Mouse (Mus musculus) urinary bladder, adult 2 months (tissue): ENCODE data around the gene Mrpl22. TPM values are rescaled to one million over a fixed set of nuclear protein-coding genes. Genes with fewer than 3 reads are reported as not detected.
"Not testable (repeated sequence)": the region's sequence is repeated elsewhere in the genome, so short reads cannot be mapped to it uniquely, and the experiment has no call there.

Experiments
- DNase-seq: peaks from one replicate; pipeline ENCODE4 v3.0.0; 2022; ENCODE audit warnings: low spot score
- polyA plus RNA-seq: library from polyadenylated mRNA; depleted of rRNA; stranded (reverse); fragments of >200 nt; gene quantifications from 2 replicates; pipeline ENCODE4 v1.2.3, GENCODE M21; 2012; rRNA removed

Mrpl22 gene
- 50.3 and 66.3 TPM in 2 replicates for polyA plus RNA-seq

DNA sequence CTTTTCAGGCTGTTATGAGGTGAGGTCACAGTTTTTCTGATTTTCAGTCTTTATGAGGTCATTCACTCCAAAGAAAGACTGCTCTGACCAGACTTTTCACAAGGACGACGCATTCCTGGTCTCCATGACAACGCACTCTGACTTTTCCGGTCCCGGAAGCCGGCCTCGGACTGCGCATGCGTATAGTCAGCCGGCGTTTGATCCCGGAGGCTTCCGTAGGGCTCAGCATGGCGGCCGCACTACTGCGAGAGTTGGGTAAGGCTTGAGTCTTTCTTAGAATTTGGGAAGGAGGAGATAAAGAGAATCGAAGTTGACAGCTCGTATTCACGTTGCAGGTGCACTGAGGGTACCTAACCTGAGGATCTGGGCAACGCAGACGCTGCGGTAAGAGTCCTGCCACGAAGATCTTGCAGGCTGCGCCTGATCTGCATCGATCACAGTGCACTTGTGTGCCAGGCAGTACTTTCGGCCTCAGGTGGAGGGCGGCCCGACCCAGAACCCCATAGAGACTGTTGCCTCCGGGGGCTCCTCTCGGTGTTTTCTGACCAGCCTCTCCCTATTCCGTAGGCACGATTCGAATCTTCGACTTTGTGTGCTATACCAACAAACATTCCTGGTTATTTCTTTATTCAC is at the start of gene Mrpl22:
Gene Mrpl22, plus strand, starts transcription at position 203 of the 633 bp plus-strand sequence.
- peak; percentile 91 for DNase-seq

DNA sequence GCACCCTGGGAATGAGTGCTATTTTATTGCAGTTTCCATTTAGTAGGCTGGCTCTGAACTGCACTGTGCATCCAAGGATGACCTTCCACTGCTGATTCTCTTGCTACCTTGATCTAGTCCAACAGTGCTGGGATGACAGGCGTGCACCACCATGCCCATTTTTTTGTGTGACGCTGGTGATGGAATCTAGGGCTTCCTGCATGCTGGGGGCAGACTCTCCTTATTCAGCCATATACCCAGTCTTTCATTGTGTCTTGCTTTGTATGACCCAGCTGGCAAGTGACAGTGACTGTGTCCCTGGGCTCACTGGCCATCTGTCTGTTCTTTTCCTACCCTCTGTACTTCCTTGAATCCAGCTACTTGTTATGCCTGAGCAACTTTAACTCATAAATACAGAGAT is 47.8 kb upstream of the Mrpl22 start:
- DNase-seq: no peak

DNA sequence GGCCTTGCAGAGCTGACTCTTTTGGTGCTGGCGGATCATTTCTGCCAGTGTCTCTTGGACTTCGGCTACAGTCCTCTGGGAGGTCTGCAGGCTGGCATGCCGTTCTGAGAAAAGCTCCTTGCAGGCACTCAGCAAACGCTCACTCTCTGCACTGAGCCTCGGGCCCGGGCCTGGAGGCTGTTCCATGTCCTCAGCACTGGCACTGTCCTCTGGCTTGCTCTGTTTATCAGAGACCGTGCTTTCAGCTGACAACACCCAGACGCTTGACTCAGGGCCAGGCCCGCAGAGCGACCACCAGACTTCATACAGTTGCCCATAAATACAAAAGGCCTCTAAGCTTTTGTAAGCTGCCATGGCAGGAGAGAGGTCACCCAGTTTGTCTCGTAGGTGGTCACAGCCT is 46.4 kb upstream of the Mrpl22 start:
- DNase-seq: no peak

DNA sequence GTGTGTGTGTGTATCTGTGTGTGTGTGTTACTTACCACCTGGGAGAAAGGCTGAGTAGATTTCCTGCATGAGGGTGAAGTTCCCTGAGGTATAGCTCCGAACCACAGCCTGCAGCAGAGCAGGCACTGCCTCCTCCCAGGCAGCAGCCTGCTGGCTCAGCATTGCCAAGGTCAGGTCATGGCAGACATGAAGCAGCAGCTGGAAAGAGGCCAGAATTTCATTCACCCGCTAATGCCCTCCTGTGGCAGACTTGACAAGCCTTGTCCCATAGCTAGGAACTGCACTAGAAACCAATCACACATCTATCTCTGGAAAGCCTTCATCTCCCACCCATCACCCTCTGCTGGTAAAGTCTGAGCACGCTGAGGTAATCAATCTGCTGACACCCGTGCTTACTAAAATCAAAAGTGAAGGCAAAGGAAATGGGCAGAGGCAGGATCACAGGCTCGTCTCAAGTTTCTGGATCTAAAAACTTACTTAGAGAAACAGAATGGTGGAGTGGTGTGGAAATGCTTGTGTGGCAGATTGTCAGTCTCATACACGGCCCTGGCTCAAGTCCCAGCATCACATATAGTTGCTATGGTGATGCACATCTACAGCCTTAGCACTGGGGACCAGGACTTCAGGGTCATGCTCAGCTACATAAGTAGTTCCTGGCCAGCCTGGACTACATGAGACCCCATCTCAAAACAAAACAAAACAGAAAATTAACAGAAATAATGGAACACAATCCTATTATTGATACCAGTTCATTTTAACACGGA is 44.9 kb upstream of the Mrpl22 start:
- DNase-seq: no peak

DNA sequence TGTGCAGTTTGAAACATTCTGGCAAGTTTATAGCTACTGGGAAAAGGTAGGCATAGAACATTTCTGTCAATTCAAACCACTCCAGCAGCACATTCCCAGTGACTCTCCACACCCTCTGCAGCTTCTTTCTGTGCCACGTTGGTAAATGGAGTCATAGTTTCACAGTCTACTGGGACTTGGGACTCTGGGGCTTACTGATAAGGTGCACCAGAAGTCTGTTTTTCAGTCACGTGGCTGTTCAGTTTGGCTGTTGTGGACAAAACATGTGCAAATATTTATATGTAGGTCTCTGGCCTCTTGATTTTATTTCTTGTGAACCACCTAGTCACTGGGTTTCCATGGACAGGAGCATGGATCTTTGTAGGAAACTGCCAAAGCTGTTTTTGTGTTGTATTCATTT is 43.9 kb upstream of the Mrpl22 start:
- DNase-seq: no peak

DNA sequence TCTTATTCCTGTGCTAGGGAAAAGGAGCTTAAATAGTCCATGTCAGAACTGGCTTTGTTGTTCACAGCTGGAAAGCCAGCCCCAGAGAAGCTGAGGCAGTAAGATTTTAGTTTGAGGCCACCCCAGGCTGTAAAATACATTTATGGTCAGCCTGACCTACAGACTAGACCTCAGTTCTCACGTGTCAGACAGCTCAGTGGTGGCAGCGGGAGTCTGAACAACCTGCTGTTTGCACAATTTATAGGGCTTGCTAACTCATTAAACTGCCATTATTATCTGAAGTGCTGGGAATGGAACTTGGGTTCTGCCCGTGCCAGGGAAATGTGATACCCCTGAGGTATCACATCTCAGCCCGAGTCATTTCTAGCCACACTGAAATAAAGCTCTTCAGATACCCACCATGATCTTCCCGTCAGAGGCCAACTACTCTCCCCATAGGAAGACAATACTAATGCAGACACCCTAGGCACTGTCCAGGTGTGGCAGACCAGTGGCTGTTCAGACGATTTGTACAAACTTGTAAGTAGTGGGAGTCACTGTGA is 42.1 kb upstream of the Mrpl22 start:
- no peak for DNase-seq

DNA sequence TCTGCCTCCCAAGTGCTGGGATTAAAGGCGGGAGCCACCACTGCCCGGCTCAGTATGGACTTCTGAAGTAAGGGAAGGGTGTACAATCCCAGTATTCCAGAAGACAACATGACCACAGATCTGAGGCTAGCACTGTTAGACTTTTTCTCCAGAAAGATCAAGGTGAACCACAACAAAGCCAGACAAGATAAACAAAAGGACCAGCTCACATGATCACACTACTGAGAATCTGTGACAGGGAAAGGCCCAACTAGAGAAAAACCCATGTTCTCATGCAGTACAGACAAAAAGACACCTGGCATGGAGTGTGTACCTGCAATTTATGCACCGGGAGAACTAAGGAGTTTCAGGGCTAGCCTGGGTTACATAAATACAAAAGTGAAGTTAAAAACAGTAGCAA is 39.4 kb upstream of the Mrpl22 start:
- no peak for DNase-seq

DNA sequence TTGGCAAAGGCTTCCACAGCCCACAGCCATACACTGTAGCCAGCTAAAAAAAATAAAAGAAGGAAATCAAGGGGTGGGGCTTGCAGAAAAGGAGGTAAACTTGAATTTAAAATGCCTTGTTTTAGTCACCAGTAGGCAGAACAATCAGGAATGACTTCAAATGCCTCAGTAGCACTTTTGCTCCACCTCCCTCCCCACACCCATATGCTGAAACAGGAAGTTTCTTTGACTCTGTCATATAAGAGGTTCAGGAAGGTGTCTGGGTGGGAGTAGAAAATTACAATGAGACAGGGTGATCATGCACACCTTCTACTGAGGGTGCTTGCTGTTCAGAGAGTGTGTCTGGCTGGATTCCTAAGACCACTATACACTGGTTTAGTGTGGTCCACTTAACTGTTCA is 36.6 kb upstream of the Mrpl22 start:
- no peak for DNase-seq

DNA sequence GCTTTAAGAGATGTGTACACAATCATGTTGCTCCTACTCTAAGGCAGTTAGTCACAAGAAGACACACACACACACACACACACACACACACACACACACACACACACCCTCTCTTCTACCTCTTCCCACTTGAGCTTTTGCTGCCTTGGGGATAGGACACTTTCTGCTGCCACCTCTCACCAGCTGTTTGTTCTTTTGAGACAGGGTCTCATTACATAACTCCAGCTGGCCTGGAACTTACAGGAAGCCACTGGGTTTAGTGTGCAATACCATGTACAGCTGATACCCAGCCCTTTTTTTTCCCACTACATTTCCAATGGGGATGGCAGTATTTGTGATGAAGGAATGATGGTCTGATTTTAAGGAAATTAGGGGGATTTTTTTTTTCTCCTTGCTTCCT is 36.2 kb upstream of the Mrpl22 start:
- DNase-seq: no peak

DNA sequence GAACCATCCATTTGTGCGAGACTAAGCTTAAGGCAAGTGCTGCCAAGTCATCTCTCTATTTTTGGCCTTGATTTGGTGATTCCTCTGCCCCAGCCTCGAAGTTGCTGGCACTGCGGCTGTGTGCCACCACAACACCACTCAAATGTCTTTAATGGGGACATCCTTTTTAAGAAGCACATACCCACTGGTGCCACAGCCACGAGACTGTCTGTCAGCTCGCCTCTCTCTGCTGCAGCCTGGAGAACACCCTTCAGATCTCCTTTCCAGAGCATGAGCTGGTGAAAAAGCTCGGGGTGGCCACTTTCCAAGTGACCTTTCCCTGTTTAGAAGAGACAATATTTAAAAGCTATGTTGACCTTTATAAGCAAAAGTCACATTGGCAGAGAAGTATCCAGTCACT is 34.8 kb upstream of the Mrpl22 start:
- no peak for DNase-seq

DNA sequence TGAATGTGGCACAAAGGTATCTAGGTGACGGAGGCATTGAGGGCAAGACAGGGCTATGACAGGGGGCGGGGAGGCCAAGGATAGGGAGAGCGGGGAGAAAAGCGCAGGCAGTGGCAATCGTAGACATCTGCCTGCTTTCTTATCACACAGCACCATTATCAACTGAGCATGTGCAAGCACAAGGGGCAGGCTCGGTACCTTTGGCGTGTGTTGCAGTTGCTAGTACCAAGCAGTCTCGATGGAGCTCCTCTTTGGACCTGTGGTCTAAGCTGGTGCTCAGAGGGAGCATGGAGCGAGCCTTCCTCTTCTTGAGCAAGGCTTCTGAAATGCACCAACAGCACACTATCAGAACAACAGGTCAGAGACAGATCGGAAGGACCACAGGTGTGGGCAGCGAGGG is 32.6 kb upstream of the Mrpl22 start:
- no peak for DNase-seq

DNA sequence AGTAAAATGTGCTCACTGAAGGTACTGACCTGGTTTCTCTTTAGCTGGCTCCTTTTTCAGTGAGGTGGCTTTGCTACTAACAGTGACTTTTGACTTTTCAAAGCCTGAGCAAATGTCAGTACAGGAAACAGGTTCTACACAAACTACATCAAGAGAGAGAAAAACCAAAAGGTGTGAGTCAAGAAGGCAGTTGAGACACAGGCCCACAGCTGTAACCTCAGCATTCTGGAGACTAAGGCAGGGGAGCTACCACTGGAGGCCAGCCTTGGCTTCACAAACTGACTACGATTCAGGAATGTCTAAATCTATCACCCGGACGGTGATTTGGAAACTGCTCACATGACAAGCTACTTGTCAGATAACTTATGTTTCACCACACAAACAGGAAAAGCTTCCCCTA is 32.0 kb upstream of the Mrpl22 start:
- no peak for DNase-seq

DNA sequence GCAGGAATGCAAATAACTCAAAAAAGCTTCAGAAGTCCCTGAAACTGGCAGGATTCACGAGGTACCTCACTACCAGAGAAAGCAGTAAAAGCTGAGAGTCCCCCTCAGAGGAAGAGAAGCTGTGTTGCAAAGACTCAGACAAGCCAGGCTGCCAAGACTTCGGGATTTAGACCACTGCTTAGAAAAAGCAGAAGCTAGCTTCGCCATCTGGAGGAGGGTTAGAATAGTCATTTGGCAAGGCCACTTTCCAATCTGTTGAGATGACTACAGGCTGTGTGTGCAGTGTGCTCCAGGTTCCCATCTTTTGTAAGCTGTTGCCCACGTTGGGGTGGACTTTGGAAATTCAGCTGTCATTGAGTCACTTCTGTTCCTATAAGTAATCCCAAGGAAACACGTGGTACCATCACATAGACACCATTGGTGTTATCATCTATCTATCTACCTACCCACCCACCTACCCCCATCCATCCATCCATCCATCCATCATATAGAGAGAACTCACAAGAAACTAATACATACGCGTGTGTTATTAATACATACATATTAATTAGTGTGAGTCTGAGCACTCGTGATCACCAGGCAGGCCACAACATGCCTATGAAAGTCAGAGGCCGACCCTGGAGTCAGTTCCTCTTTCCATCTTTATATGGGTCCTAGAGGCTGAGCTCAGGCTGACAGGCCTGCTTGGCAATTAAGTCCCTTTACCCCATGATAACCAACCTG is 27.6 kb upstream of the Mrpl22 start:
- DNase-seq: no peak

DNA sequence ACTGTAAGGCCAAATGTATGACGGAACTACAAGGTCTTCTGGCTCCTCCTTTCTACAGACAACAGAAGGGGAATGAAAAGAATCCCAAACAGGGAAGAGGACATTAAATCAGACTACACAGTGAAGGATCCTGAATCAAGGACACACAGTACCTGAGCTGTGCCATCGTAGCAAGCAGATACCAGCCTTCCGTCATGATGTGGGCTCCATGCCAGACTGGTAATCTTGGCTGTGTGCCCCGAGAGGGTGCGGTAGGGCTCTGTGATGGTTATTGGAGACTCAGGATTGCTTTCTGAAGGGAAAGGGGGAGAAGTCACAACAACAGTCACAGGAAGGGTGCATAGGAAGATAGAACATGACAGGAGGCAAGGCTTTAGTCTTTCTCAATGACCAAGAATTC is 25.2 kb upstream of the Mrpl22 start:
- no peak for DNase-seq

DNA sequence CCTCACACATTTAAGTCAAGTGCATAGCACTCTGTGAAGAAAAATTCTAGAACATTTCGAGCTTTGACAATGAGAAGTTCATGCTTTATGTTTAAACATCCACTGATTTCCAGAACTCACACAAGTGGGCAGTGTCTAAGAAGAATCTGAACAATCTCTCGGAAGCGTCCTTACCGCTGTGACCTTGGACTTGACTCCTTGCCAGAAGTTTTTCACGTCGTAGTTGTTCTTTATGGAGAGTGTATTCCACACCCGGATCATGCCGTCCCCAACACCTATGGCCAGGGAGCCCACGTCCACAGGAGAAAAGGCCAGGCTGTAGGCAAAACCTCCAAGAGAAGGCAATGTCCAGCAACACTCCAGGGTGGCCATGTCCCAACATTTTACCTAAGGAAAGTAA is 16.0 kb upstream of the Mrpl22 start:
- DNase-seq: no peak

DNA sequence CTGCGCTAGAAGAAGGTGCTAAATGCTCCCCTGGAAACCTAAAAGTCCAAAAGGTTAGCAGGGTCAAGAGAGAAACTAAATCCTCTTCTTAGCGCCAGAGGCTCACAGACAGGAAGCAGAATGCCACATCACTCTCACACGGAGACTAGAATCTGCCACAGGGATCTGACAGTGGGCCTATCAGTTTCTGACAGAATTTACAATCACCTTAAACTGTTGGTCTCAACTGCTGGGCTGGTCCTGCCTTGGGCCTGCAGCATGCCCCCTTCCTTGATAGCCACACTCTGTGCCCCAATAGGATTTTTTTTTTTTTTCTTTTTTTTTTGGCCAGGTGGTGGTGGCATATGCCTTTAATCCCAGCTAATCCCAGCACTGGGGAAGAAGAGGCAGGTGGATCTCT is 14.6 kb upstream of the Mrpl22 start:
- DNase-seq: no peak

DNA sequence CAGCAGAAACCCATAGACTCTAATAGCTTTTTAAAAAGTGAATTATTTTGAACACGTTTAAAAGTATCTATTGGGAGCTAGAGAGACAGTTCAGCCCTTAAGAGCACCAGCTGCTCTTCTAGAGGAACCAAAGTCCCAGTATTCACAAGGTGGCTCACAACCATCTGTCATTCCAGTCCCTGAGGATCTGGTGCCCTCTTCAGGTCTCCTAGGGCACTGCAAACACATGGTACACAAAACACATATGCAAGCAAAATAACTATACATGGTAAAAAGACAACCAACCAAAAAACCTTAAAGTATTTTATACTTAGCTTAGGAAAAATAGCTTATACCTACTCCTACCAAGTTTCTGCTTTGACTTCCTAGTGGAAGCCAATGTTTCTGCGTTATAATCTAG is 6.4 kb upstream of the Mrpl22 start:
- DNase-seq: no peak

DNA sequence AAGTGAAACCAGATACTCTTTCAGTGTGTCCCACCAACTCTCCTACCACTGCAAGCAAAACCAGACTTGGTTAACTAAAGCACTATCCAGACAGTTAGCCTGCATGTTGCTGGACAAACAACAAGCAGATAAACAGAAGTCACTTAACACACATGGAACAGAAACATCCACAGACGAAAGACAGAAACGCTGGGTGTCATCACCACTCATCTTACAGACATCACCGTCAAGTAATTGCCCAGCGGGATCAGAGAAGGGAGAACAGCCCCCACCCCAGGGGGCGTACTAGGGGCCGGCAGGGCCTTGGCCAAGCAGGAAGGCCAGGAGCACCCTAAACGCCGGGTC is 3.7 kb upstream of the Mrpl22 start:
- DNase-seq: no peak

DNA sequence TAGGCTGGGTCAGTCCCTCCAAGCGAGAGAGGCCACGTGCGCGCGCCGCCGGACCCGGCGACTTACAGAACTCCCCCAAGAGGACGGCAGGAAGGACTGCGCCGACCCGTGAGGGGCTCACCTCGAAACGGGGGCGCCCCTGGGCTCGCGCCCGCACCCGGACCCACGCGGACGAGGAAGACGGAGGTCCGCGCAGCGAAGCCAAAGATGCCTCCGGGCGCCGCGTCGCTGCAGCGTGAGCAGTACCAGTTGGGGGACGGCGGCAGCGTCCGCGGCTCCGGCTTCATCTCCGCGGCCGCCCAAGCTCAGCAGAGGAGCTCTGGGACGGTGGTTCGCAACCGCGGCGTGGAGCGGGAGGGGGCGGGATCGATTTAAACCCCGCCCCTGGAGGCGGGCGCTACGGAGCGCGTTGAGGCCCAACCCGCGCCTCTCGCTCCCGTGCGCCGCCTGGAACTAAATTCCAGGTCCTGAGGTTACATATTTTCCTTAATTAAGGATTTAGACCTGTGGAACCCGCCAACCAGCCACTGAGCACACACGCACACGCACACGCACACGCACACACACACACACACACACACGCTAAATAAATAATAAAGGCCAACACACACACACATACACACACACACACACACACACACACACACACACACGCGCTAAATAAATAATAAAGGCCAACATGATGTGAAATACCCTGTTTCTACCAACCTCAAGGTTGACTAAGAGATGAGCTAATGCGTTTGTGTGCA is 3.1 kb upstream of the Mrpl22 start, which contains the start of gene Gemin5:
Gene Gemin5, minus strand, starts transcription at position 373 of the 749 bp plus-strand sequence.
- DNase-seq: peak; percentile 77

DNA sequence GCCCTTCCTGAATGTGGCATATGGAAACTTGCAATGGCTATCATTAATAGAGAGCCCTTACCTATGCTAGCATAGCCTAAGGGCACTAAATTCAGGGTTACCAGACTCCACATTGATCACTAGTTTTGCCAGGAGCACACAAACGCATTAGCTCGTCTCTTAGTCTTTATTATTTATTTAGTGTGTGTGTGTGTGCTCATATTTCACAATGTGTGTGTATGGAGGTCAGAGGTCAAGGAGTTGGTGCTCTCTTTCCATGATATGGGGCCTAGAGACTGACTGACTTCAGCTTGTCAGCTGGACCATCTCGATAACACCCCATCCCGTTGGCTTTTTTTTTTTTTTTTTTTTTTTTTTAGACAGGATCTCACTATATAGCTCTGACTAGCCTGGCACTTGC is 1.8 kb upstream of the Mrpl22 start:
- DNase-seq: no peak

DNA sequence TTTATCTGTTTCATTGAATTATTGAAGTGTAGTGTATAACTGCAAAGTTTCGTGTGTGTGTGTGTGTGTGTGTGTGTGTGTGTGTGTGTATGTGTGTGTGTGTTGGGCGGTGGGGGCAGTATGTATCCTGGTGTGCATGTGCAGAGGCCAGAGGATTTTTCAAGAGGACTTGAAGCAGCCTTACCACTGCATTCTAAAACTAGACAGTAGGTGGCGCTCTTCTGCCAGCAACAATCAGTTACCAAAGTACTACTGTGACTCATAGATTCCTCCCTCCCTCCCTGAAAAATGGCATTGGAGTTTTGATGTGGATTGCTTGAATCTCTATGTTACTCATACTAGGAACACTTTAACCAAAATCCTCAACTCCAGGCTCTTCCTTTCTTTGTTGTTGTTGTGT is 8.1 kb downstream of the Mrpl22 start:
- DNase-seq: no peak

DNA sequence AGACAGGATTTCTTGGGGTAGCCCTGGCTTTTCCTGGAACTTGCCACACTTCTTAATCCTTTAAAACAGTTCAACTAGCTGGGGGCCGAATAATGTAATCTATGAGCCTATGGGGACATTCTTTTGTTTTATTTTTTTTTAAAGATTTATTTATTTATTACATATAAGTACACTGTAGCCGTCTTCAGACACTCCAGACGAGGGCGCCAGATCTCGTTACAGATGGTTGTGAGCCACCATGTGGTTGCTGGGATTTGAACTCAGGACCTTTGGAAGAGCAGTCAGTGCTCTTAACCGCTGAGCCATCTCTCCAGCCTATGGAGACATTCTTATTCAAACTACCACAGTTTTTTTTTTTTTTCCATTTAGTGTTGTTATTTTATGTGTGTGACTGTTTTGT is 8.5 kb downstream of the Mrpl22 start:
- not testable (repeated sequence) for DNase-seq
